Mouse (Mus musculus): ENCODE measurements at regions not wholly inside any gene's neighbourhood (a gene's known extent, or its start where the extent isn't known, plus 50 kb on each side); places are given as distances from the start of the nearest gene placed in this dataset.

DNA sequence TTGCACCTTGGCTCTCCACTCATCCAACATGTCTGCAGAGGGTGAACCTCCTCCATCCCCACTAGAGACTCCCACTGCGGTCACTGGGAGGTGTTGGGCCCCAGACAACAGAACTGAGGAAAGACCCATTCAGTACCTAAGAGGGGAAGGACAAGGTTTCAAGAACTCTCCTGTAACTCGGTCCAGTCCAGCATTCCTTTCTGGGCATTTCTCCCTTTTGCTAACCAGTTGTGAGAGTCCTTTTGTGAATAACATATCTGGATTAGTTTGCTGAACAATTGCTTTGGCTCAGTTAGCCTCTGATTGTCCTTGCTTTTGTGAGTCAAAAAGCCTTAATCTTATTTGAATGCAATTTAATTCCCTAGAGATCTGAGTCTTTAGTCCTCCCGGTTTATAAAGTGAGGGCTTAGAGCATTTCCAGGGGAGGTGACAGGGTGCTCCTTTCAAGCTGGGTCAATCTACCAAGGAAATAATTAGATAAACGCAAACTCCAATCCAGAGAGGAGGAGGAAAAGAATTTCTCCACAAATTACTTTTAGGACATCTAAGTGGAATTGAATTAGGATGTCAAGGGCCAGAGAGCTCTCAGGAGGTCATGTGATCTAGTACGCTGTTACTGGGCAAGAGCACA lies 151.6 kb upstream of the Adamts9 start:
- TF ChIP-seq CTCF (conservative IDR thresholded peaks at IDR 0.05): no peak
- Histone ChIP-seq H3K4me3 (no peak overlapping the region), H3K27ac (no peak overlapping the region)
- DNase-seq (ENCODE audit: low spot score in 2 of 2): no peak

DNA sequence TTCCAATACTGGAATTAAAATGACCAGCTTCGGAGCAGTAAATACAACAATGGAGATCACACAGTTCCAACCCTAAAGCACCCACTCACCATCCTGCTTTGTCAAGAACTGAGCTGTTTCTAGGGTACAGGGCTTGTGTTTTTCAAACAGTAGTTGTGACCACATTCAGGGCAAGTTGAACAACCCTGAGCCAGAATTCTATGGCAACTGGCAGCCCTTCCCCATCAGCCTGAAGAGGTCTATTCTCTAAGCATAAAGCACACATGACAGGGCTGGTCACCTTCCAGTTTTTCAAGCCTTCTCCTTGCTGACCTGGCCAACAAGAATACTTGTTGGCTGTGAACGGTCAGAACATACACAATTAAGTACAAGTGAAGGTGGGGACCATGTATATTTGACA lies 150.5 kb upstream of the Adamts9 start:
- Histone ChIP-seq H3K4me3 (no peak overlapping the region), H3K27ac (peak overlapping the region; percentile 28)
- TF ChIP-seq CTCF (conservative IDR thresholded peaks at IDR 0.05): no peak
- peak; percentile 12 for DNase-seq (ENCODE audit: low spot score in 2 of 2)

DNA sequence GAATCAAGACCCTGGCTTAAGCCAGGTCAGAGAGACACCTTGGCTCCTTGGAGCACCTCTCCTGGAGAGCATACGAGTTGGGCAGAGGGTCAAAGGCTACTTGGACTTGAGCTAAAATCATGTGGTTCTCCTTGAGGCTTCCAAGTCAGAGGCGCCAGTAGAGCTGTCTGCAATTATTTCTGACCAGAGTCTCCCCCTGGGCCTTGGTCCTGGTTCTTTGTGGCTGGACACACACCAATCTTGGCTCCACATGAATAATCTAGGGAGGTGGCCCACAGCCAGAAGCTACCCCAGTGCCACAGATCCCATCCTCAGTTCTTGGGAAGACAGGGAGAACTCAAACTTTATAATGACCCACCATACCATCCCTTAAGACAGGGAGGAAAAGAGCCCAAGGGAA lies 144.0 kb upstream of the Adamts9 start:
- no peak overlapping the region; the same call in 1 of the 2 replicates for H3K27ac ChIP-seq
- DNase-seq (ENCODE audit: low spot score in 2 of 2): no peak
- H3K4me3 ChIP-seq: no peak overlapping the region

DNA sequence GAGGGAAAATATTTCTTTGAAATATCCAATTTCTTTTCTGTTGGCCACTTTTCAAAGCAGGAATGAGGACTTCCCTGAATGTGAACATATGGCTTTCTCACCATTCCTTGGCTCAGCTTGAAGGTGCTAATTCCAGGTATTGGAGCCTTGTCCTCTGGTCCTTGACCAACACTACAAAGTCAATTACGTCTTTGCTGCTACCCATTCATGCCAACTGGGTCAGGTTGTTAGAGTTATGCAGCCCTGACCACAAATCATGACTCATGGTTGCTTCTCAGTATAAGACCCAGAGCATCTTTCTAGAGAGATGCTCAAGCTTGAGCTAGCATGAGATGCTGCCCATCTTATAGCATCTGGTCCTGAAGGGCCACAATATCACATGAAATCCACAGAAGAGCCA lies 141.0 kb upstream of the Adamts9 start:
- no peak for DNase-seq (ENCODE audit: low spot score in 2 of 2)
- no peak overlapping the region for H3K4me3 ChIP-seq
- no peak for TF ChIP-seq CTCF (conservative IDR thresholded peaks at IDR 0.05)

More for the DNA sequence above, 144.0 kb upstream of the Adamts9 start:
- no peak for TF ChIP-seq CTCF (conservative IDR thresholded peaks at IDR 0.05)

DNA sequence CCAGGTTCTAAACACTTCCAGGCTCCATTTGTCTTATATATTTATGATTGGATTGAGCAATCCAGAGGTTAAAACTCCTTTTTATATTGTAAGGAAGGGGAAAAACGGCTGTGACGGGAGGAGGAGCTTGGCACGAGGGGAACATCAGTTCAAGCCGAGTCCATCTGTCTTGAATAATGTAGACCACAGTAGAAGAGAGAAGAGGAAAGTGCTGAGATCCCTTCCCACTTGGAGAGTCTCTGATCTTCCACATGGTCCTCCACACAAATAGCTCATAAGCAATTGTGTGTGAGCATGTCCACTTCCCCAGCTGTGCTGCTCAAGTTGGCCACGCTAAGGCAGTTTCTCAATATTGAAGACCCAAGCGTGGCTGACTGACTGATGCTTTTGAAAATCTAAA lies 140.4 kb upstream of the Adamts9 start:
- no peak overlapping the region for H3K27ac ChIP-seq
- DNase-seq (ENCODE audit: low spot score in 2 of 2): no peak
- H3K4me3 ChIP-seq: no peak overlapping the region
- no peak for TF ChIP-seq CTCF (conservative IDR thresholded peaks at IDR 0.05)

More for the DNA sequence above, 141.0 kb upstream of the Adamts9 start:
- H3K27ac ChIP-seq: no peak overlapping the region

DNA sequence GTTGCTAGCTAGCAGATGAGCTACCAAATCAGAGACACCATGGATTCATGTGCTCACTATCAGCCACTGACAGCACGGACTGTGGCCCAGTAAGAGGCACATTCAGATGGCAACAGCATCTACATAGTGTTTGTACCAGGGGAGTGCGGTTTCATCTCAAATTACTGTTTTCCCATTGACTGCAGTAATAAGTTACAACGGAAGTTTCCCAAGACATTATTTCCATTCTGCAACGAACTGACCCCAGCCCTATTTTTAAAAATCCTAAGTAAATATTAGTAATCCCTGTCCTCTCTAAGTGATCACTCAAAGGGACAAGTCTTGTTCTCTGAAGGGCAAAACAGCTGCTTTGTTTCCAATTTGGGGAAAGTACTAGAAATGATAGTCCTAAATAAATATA lies 138.9 kb upstream of the Adamts9 start:
- H3K4me3 ChIP-seq: no peak overlapping the region
- no peak for TF ChIP-seq CTCF (conservative IDR thresholded peaks at IDR 0.05)
- H3K27ac ChIP-seq: no peak overlapping the region
- no peak for DNase-seq (ENCODE audit: low spot score in 2 of 2)

DNA sequence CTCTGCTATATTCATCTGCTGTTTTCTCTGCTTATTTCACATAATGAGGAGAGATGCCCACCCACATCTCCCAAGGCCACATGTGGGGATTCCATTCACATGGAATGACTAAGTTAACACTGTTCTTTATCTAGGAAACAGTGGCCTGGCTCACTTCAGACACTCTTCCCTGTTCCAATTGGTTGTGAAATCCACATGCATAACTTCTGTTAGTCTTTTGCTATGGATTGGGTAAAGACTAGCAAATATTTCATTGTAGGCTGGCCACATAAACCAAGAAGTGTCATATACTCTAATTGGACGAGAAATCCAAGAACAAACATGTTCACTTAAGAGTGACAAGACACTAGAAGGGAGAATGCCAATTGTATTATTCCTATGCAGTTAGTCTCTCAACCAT lies 133.4 kb upstream of the Adamts9 start:
- no peak for DNase-seq (ENCODE audit: low spot score in 2 of 2)
- no peak for TF ChIP-seq CTCF (conservative IDR thresholded peaks at IDR 0.05)
- Histone ChIP-seq H3K4me3 (no peak overlapping the region), H3K27ac (no peak overlapping the region)

DNA sequence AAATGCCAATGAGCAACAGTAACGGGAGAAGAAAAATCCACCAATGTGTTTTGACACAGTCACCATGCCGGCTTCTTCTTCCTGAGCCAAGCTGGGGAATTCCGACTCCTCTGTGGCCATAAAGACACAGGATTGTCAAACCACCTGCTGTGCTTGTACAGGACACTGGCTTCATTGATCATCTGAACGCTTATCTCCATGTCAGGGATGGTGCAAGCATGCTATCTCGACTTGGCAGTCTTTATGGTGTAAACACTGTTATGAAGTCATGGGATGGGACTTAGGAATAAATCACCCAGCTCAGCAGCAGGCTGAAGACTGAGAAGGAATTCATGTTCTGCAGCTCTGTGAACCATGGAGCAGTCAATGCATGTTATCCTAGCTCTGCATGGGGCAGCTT lies 132.6 kb upstream of the Adamts9 start:
- Histone ChIP-seq H3K4me3 (no peak overlapping the region), H3K27ac (peak overlapping the region; percentile 49; the same call in 1 of the 2 replicates)
- no peak for TF ChIP-seq CTCF (conservative IDR thresholded peaks at IDR 0.05)
- DNase-seq (ENCODE audit: low spot score in 2 of 2): no peak

DNA sequence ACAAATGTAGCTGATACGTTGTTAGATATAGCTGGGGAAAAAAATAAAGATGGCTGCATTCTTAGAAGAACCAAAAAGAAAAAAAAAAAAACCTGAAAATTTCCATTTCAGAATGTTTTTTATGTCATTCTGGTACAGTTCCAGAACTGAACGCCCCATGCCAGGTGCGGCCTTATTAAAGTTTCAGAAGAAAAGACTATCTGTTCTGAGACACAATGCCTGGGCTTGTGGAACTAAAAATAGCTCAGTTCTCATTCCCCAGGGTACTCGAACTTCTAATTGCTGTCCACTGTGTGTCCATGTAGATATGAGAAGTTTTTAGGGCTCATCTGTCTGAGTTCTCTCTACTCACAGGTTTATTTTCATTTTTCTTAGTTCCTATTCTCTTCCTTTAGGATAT lies 131.7 kb upstream of the Adamts9 start:
- TF ChIP-seq CTCF (conservative IDR thresholded peaks at IDR 0.05): no peak
- no peak for DNase-seq (ENCODE audit: low spot score in 2 of 2)

DNA sequence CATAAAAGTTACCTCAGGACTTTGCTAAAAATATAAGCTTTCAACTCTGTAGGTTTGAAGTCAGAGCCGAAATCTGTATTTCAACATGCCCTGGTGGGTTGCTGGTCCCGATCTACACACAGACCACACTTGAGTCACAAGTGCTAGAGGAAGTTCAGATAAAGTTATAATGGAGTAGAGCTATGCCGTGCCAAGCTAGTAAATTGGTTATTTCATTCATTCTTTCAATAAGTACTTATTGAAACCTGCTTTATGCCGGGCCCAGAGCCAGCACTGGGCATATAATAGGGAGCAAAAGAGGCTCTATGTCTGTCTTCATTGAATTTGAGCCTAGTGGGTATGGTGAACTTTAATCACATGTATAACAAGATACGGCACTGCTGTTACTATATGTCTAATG lies 127.6 kb upstream of the Adamts9 start:
- TF ChIP-seq CTCF (conservative IDR thresholded peaks at IDR 0.05): no peak
- Histone ChIP-seq H3K27ac (no peak overlapping the region), H3K4me3 (no peak overlapping the region)
- DNase-seq (ENCODE audit: low spot score in 2 of 2): no peak

More for the DNA sequence above, 131.7 kb upstream of the Adamts9 start:
- Histone ChIP-seq H3K27ac (peak overlapping the region; percentile 49; the same call in 1 of the 2 replicates), H3K4me3 (no peak overlapping the region)

DNA sequence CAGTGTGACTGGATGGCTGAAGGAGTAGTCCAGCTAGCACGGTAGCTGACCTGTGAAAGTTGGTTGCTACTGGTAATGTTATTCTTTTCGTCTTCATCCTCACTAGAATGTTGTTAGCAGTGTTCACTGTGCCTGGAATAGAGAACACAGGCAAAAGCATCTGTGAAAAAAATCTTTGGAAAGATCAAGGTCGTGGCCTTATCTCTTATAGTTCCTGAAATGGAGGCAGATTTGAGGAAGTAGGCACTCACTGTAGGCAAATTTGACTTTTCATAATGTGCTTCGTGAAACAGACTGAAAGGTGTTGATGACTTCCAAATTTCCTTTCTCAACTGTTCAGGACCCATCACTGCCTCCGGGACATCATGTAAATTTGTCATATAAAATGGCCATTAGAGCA lies 124.5 kb upstream of the Adamts9 start:
- H3K4me3 ChIP-seq: no peak overlapping the region
- DNase-seq (ENCODE audit: low spot score in 2 of 2): no peak
- no peak for TF ChIP-seq CTCF (conservative IDR thresholded peaks at IDR 0.05)
- no peak overlapping the region for H3K27ac ChIP-seq

DNA sequence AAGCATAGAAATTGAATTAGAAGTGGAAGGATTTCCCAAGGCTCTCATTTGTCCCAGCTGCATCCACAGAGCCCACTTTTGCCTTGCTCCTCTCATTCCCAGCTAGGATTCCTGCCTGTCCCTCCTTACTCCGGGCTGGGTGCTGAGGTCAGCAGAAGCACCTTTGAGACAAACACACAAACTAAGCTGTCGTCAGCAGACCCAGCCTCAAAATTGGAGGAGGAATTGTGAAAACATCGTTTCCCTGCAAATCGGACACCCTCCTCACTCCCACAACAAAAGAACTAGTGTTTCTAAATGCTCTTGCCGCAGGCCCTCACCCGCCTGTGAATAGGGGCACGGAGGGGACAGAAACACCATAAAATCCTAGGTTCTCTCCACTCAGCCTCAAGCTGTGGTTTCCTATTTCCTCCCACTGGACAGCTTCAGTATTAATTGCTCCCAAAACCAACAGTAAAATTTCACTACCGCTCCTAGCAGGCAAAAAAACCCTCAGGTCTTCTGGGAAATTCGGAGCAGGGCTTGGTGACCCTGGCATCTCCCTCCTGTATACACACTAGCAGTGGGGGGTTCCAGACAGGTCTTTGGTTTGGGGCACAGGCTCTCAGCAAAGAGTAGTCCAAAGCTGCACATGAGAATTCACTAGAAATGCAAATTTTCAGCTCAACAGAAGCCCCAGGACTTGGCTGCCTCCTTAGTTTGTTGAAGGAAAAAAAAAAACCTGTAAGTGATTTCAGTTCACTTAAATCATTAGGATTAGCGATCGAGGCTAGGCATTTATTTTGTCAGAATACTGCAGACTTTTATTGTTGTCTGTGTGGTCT lies 123.5 kb upstream of the Adamts9 start:
- Histone ChIP-seq H3K27ac (peak overlapping the region; percentile 49), H3K4me3 (peak overlapping the region; percentile 48)
- 0 out of 2 replicates have a peak, but pooled peaks have one; percentile 2 for TF ChIP-seq CTCF (conservative IDR thresholded peaks at IDR 0.05)
- DNase-seq (ENCODE audit: low spot score in 2 of 2): no peak

DNA sequence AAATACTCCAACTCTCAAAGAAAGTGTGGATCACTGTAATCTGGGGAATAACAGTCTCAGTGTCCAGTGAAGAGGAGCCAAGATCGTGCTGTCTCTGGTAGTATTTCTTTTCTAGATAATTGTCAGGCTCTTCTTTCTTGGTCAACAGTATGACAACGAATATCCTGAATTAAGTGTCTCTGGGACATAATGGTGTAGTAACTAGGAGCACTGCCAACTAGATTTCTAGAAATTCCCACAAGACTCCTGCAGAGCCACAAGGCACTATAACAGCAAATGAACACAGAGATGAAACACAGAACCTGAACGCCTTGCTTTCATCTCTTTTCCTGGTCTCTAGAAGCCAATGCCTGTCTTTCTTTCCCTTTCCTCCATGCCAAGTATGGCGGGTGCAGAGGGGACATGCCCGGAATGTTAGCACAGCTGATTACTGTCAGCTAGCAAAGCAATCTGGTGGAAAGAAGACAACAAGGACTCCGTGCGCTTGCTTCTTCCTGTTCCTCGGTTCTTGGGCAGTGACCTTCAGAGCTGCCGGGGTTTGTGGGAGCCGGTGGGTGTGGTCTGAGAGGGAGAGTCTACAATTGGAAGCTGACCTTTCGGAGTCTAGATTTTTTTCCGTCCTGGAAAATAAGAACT lies 122.7 kb upstream of the Adamts9 start:
- DNase-seq (ENCODE audit: low spot score in 2 of 2): no peak
- Histone ChIP-seq H3K27ac (peak overlapping the region; percentile 49), H3K4me3 (peak overlapping the region; percentile 48)
- no peak for TF ChIP-seq CTCF (conservative IDR thresholded peaks at IDR 0.05)
